Mouse (Mus musculus): ENCODE measurements around the gene Zfp712.

GRCm38 (mm10) chr13:67108194-67108820, 47.3 kb upstream of the Zfp712 start, which contains the start of gene Gm28557:
- peak; percentile 92; the same call in 1 of the 2 replicates for TF ChIP-seq KAT2A (IDR thresholded peaks at IDR 0.05; ENCODE audit: insufficient replicate concordance, low read length)
- peak; percentile 79 to 88 for TF ChIP-seq CTCF (conservative IDR thresholded peaks at IDR 0.05 in 1 of 2, IDR thresholded peaks at IDR 0.05 in 1 of 2; ENCODE audit: low read depth in 2 of 2, low read length in 2 of 2)
- TF ChIP-seq POLR2A (IDR thresholded peaks at IDR 0.05; ENCODE audit: low read depth, low read length): peak; percentile 87

Measured in CH12.LX (cell line).